Mouse (Mus musculus) liver, embryonic 14.5 days (tissue): Measurements from ENCODE around the gene Dpf3. TPM values are rescaled to one million over a fixed set of nuclear protein-coding genes. Genes with fewer than 3 reads are reported as not detected.
A peak's percentile ranks its signal among the peaks of the same experiment; 100 is the strongest.

Source experiments
- ATAC-seq: fragments of 200-750 bp; cut with Nextera tagmentation; 2 replicates; pipeline ENCODE4 v1.8.0; 2017; ENCODE audit warnings: moderate number of reproducible peaks, mild to moderate bottlenecking, moderate library complexity; ENCODE audit not compliant: insufficient read depth
- DNase-seq, 3 experiments: peaks; one replicate each; pipeline ENCODE4 v3.0.0-alpha.2; 2012 to 2013; ENCODE audit warnings: low read depth in 3 of 3, low spot score in 3 of 3
- H3K27ac ChIP-seq: fragments of 300-500 bp; sonication (generic); 2 replicates; pipeline ENCODE4 v1.5.1; 2014; ENCODE audit warnings: moderate library complexity, mild to moderate bottlenecking, control low read depth, inconsistent platforms
- H3K27me3 ChIP-seq: fragments of 300-500 bp; sonication (generic); 2 replicates; pipeline ENCODE4 v1.6.1; 2014; ENCODE audit warnings: mild to moderate bottlenecking, low read length, moderate library complexity; ENCODE audit not compliant: control insufficient read depth, insufficient read depth
- H3K36me3 ChIP-seq: fragments of 300-500 bp; sonication (generic); replicated peaks from 2 replicates; pipeline ENCODE4 v1.6.1; 2014; ENCODE audit warnings: low read depth; ENCODE audit not compliant: control insufficient read depth, insufficient read depth
- H3K4me1 ChIP-seq, 2 experiments: fragments of 200-500 bp in 1 of 2; fragments of 300-500 bp in 1 of 2; sonication (generic) in 1 of 2; replicated peaks; 2 replicates each; pipeline ENCODE4 v1.6.1; 2012 to 2014; ENCODE audit warnings: antibody characterized with exemption in 1 of 2, inconsistent platforms in 1 of 2, low read length in 1 of 2; ENCODE audit not compliant: control insufficient read depth in 2 of 2, insufficient read depth in 2 of 2
- H3K4me2 ChIP-seq: fragments of 300-500 bp; sonication (generic); 2 replicates; pipeline ENCODE4 v1.6.1; 2014; ENCODE audit warnings: low read depth, mild to moderate bottlenecking, control low read depth, moderate library complexity
- H3K4me3 ChIP-seq, 2 experiments: fragments of 200-500 bp in 1 of 2; fragments of 300-500 bp in 1 of 2; sonication (generic) in 1 of 2; 2 replicates each; pipeline ENCODE4 v1.5.1; 2012 to 2014; ENCODE audit warnings: low read depth in 2 of 2, low read length in 2 of 2, mild to moderate bottlenecking in 2 of 2, control low read depth in 1 of 2, inconsistent platforms in 1 of 2, moderate library complexity in 1 of 2; ENCODE audit not compliant: insufficient read depth in 1 of 2
- H3K9ac ChIP-seq: fragments of 300-500 bp; sonication (generic); replicated peaks from 2 replicates; pipeline ENCODE4 v1.6.1; 2014; ENCODE audit warnings: mild to moderate bottlenecking, control low read depth, moderate library complexity
- H3K9me3 ChIP-seq: fragments of 300-500 bp; sonication (generic); 2 replicates; pipeline ENCODE4 v1.6.1; 2016; ENCODE audit warnings: low read length, mixed read lengths; ENCODE audit not compliant: control insufficient read depth
- CTCF ChIP-seq: IDR thresholded peaks from 2 replicates; pipeline ENCODE4 v1.5.1; 2016; ENCODE audit warnings: antibody characterized with exemption, low read depth, control low read depth
- EP300 ChIP-seq: IDR thresholded peaks from 2 replicates; pipeline ENCODE4 v1.6.1; 2016; ENCODE audit warnings: antibody characterized with exemption, low read depth
- WGBS: fragments of 180-500 bp; shearing (Covaris S2); extraction: QIAGEN DNeasy Blood & Tissue Kit; methylation state at CpG from one replicate; pipeline ENCODE4 v1.1.7; 2014; ENCODE audit not compliant: insufficient replicate concordance; 5-methylcytosine and 5-hydroxymethylcytosine counted together
- polyA plus RNA-seq, 2 experiments: library from polyadenylated mRNA; depleted of rRNA in 1 of 2; stranded (reverse) in 1 of 2; unstranded in 1 of 2; fragments of >200 nt; fragmentation: Nextera tagmentation in 1 of 2; extraction: Ambion mirVana in 1 of 2; gene quantifications; 2 replicates each; pipeline versions ENCODE4 v1.2.1 to v1.2.3; 2012 to 2014

Dpf3 gene
- polyA plus RNA-seq (2012; rRNA removed): 2.2 and 3.7 TPM in 2 replicates
- polyA plus RNA-seq (2014; fragmentation: Nextera tagmentation; extraction: Ambion mirVana): 4.1 and 4.8 TPM in 2 replicates

- Histone ChIP-seq H3K9ac (peak within 1 kb of the TSS; percentile 69), H3K4me1 (peaks cover 16 to 17% of the 10 kb centered on the region in 2 experiments), H3K27me3 (peaks cover 29% of the 10 kb centered on the region), H3K9me3 (peaks cover 4% of the 10 kb centered on the region), H3K4me2 (peak within 1 kb of the TSS; percentile 99), H3K4me3 (peak within 1 kb of the TSS; percentile 73 to 88), H3K27ac (peak within 1 kb of the TSS; percentile 72), H3K36me3 (no peaks in the 10 kb centered on the region)
- TF ChIP-seq EP300 (no peak), CTCF (no peak)
- peak; percentile 95 for ATAC-seq
- DNase-seq: peak; percentile 93 to 94 (median 94)
- under 1% methylated on average over 31 of the region's 31 CpGs for whole genome bisulfite sequencing
These were observed at the start of gene Dpf3 for GRCm38 (mm10) chr12:83487476-83487991. Dpf3 (minus strand) TSS chr12:83487716.

- no peaks in the 10 kb centered on the region for H3K27me3 ChIP-seq
- no peak overlapping the region for H3K4me2 ChIP-seq
- H3K4me3 ChIP-seq: no peak overlapping the region
- ATAC-seq (no peak), DNase-seq (no peak)
- H3K27ac ChIP-seq: no peak overlapping the region
- 78% methylated on average over 9 of the region's 9 CpGs for WGBS
- TF ChIP-seq CTCF: no peak
- TF ChIP-seq EP300: no peak
- H3K36me3 ChIP-seq: peaks cover under 1% of the 10 kb centered on the region; the same call in 1 of the 2 replicates
- H3K4me1 ChIP-seq: no peaks in the 10 kb centered on the region
- no peak overlapping the region for H3K9ac ChIP-seq
- no peaks in the 10 kb centered on the region for H3K9me3 ChIP-seq
These were observed 48.5 kb upstream of the Dpf3 start for GRCm38 (mm10) chr12:83536039-83536438.

GRCm38 (mm10) chr12:83535428-83535827, 47.9 kb upstream of the Dpf3 start:
- ATAC-seq: no peak
- Histone ChIP-seq H3K9me3 (no peaks in the 10 kb centered on the region), H3K27ac (no peak overlapping the region), H3K4me1 (no peaks in the 10 kb centered on the region), H3K9ac (no peak overlapping the region), H3K4me2 (no peak overlapping the region), H3K4me3 (no peak overlapping the region), H3K36me3 (no peaks in the 10 kb centered on the region; the same call in 1 of the 2 replicates), H3K27me3 (no peaks in the 10 kb centered on the region)
- no peak for TF ChIP-seq EP300
- no peak for TF ChIP-seq CTCF
- DNase-seq: no peak
- WGBS: 77% methylated on average over 11 of the region's 11 CpGs

GRCm38 (mm10) chr12:83534190-83534589, 46.7 kb upstream of the Dpf3 start:
- no peak overlapping the region for H3K9ac ChIP-seq
- H3K27ac ChIP-seq: no peak overlapping the region
- H3K4me3 ChIP-seq: no peak overlapping the region
- H3K4me1 ChIP-seq: no peaks in the 10 kb centered on the region
- no peaks in the 10 kb centered on the region; the same call in 1 of the 2 replicates for H3K36me3 ChIP-seq
- DNase-seq (no peak), ATAC-seq (no peak)
- 56% methylated on average over 3 of the region's 3 CpGs for WGBS
- TF ChIP-seq EP300 (no peak), CTCF (no peak)
- H3K4me2 ChIP-seq: no peak overlapping the region
- H3K9me3 ChIP-seq: no peaks in the 10 kb centered on the region
- no peaks in the 10 kb centered on the region for H3K27me3 ChIP-seq

- H3K4me1 ChIP-seq: no peaks in the 10 kb centered on the region
- H3K9me3 ChIP-seq: no peaks in the 10 kb centered on the region
- no peak overlapping the region for H3K27ac ChIP-seq
- ATAC-seq (no peak), DNase-seq (no peak)
- no peak overlapping the region for H3K9ac ChIP-seq
- H3K36me3 ChIP-seq: no peaks in the 10 kb centered on the region; the same call in 1 of the 2 replicates
- H3K27me3 ChIP-seq: no peaks in the 10 kb centered on the region
- TF ChIP-seq EP300 (no peak), CTCF (no peak)
- no peak overlapping the region for H3K4me2 ChIP-seq
- WGBS: 72% methylated on average over 3 of the region's 3 CpGs
- no peak overlapping the region for H3K4me3 ChIP-seq
These were observed 45.5 kb upstream of the Dpf3 start for GRCm38 (mm10) chr12:83532966-83533365.
